Mouse (Mus musculus): ENCODE results near the gene Kdm4a. TPM values are rescaled to one million over a fixed set of nuclear protein-coding genes. Genes with fewer than 3 reads are reported as not detected.

Kdm4a gene
- polyA plus RNA-seq, 1 experiment from 2014 or later: 35.3 TPM

DNA sequence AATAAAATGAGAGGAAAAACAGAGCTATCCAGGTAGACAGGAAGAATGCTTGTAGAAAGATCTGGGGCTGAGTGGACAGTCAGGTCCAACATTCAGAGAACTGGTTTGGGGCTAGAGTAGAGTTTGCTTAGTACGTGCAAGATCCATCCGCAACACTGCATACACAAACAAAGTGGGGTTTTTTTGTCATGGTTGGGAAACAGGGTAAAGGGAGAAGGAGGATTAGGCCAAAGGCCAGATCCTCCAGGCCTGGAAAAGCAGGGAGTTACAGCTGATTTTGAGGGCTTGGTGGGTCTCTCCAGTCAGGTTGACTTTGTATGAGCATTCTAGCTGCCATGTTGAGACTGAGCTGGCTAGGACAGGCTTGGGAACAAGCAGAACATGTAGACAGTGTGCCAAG lies 26.1 kb upstream of the Kdm4a start:
- 63% methylated on average over 2 of the region's 2 CpGs for WGBS
- no peak overlapping the region for H3K4me3 ChIP-seq (replicated peaks)
- H3K36me3 ChIP-seq: peaks cover 32% of the 10 kb centered on the region
- no peak for ATAC-seq (ENCODE audit: insufficient number of reproducible peaks, low FRiP score, low TSS enrichment, low read depth)
- H3K4me2 ChIP-seq (replicated peaks): no peak overlapping the region
- H3K9ac ChIP-seq: no peak overlapping the region
- H3K27ac ChIP-seq (replicated peaks): peak overlapping the region; percentile 56
- peaks cover 13% of the 10 kb centered on the region for H3K4me1 ChIP-seq
- no peaks in the 10 kb centered on the region for H3K27me3 ChIP-seq
- no peaks in the 10 kb centered on the region for H3K9me3 ChIP-seq (replicated peaks)

DNA sequence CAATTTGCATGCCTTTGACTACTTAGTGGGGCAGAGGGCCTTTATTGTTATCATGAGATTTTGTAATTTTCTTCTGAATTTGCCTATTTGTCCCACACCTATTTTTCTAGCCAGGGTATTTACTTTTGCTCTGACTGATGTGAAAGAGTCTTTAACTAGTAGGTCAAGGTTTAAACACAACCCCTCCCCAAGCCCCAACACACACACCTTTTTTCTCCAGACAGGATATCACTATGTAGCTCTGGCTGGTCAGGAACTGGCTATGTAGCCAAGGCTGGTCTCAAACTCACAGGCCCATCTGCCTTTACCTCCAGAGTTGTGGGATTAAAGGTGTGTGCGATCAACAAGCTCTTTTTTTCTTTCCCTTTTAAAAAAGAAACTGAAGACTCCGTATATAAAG lies 19.2 kb upstream of the Kdm4a start:
- H3K9me3 ChIP-seq (replicated peaks): no peaks in the 10 kb centered on the region
- WGBS: 89% methylated on average over 2 of the region's 2 CpGs

DNA sequence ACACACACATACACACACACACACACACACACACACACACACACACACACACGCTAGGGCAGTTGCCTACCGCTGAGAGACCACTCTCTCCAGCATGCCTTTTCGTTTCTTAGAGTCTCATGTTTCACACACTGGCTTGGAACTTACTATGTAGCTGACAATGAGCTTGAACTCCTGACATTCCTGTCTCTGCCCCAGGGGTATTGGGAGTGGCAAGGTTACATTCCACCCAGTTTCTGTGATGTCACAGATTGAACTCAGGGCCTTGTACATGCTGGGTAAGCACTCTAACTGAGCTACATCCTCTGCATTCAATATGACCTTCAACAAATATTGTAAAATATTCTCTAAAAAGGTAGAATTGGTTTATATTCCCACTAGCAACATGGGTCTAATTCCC lies 18.8 kb upstream of the Kdm4a start:
- no peaks in the 10 kb centered on the region for H3K36me3 ChIP-seq
- no peak overlapping the region for H3K4me3 ChIP-seq (replicated peaks)
- no peak overlapping the region for H3K9ac ChIP-seq
- H3K4me2 ChIP-seq (replicated peaks): no peak overlapping the region
- no peak overlapping the region for H3K27ac ChIP-seq (replicated peaks)
- no peaks in the 10 kb centered on the region for H3K9me3 ChIP-seq (replicated peaks)
- no peak for ATAC-seq (ENCODE audit: insufficient number of reproducible peaks, low FRiP score, low TSS enrichment, low read depth)
- H3K4me1 ChIP-seq: no peaks in the 10 kb centered on the region
- H3K27me3 ChIP-seq: no peaks in the 10 kb centered on the region
- WGBS: 42% methylated on average over 3 of the region's 3 CpGs

More for the DNA sequence above, 19.2 kb upstream of the Kdm4a start:
- H3K27me3 ChIP-seq: no peaks in the 10 kb centered on the region
- H3K4me3 ChIP-seq (replicated peaks): no peak overlapping the region
- H3K9ac ChIP-seq: no peak overlapping the region
- no peak for ATAC-seq (ENCODE audit: insufficient number of reproducible peaks, low FRiP score, low TSS enrichment, low read depth)
- H3K36me3 ChIP-seq: no peaks in the 10 kb centered on the region
- no peak overlapping the region for H3K4me2 ChIP-seq (replicated peaks)
- no peak overlapping the region for H3K27ac ChIP-seq (replicated peaks)
- no peaks in the 10 kb centered on the region for H3K4me1 ChIP-seq

DNA sequence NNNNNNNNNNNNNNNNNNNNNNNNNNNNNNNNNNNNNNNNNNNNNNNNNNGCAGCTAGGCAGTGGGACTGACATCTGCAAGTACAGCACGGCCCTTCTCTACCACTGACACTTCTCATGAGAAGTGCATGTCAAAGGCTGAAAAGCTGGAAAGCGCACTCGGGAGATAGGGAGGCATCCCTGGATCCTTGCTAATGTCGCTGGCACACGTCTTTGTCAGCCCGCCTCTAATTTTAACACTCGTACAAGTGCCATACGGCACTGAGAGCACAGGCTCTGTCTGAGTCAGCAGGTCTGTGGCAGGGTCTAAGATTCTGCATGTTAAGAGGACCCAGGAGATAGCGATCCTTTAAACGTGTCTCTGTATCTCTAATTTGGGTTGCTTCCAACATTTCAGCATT lies 16.3 kb upstream of the Kdm4a start:
- Histone ChIP-seq H3K27me3 (no peaks in the 10 kb centered on the region), H3K36me3 (no peaks in the 10 kb centered on the region), H3K4me2 (replicated peaks) (no peak overlapping the region), H3K9ac (no peak overlapping the region), H3K4me1 (no peaks in the 10 kb centered on the region), H3K9me3 (replicated peaks) (no peaks in the 10 kb centered on the region), H3K27ac (replicated peaks) (no peak overlapping the region), H3K4me3 (replicated peaks) (no peak overlapping the region)
- 72% methylated on average over 10 of the region's 10 CpGs for WGBS
- no peak for ATAC-seq (ENCODE audit: insufficient number of reproducible peaks, low FRiP score, low TSS enrichment, low read depth)

DNA sequence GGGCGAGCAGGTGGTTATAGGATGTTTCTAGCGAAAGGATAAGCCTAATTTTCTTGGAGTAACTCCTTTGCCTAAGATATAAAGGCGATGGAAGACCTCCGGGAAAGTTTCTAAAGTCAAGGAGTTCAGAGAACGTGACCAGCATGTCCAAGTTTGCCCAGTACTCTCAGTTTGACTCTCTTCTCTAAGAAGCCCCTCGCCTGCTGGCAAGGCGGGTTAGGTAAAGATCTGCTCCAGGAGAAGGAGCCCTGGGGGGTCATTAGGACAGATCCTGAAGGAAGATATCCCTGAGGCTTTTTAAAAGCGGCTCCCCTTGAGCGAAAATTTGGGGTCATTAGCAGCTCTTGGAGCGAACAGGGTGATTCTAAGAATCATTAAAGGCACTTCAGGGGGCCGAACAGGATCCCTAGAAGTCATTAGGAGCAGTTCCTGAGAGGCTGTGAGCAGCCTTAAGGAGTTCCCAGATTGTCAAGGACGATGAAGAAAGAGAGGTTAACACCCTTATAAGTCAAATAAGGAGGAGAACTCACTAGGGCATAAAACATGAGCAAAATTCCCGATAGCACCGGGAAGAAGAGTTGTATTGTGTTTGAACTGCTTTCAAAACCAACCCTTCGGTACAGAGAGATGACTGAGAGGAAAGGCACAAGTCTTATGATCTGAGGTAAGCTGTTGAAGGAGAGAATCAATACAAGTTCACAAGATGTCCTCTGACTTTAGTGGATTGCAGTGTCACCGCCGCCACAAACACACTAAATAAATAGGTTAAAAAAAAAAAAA lies 648 bp upstream of the Kdm4a start:
- peak overlapping the region; percentile 75 for H3K4me2 ChIP-seq (replicated peaks)
- H3K36me3 ChIP-seq: peaks cover 20% of the 10 kb centered on the region
- H3K27me3 ChIP-seq: no peaks in the 10 kb centered on the region
- H3K4me1 ChIP-seq: peaks cover 12% of the 10 kb centered on the region
- H3K4me3 ChIP-seq (replicated peaks): peak overlapping the region; percentile 73
- ATAC-seq (ENCODE audit: insufficient number of reproducible peaks, low FRiP score, low TSS enrichment, low read depth): no peak
- H3K9ac ChIP-seq: peak overlapping the region; percentile 58
- H3K27ac ChIP-seq (replicated peaks): peak overlapping the region; percentile 95
- H3K9me3 ChIP-seq (replicated peaks): no peaks in the 10 kb centered on the region
- WGBS: 13% methylated on average over 17 of the region's 17 CpGs

DNA sequence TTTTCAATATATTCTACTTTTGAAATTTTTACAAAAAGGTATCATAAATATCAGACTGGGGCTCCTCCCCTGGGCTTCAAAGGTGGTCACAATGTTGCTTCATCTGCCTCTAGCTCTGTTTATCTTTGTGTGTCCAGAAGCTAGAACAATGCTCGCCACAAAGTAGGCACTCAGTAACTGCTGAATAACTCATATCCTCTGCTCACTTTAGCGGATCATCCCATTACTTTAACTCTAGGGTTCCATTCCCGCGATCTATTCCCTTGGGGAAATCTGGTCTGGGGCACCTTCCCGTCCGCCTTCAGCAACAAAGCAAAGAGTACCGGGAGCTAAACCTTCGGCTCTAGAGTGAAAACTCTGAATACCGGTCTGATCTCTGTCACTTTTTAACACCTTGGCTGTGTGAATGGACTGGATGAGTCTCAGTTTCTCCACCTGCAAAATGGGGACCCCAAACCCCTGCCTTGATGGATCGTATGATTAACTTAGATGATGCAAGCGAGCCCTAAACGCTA lies 834 bp downstream of the Kdm4a start:
- Histone ChIP-seq H3K27ac (replicated peaks) (peak overlapping the region; percentile 95), H3K9me3 (replicated peaks) (no peaks in the 10 kb centered on the region), H3K4me1 (peaks cover 12% of the 10 kb centered on the region), H3K9ac (peak overlapping the region; percentile 70), H3K4me2 (replicated peaks) (peak overlapping the region; percentile 75), H3K36me3 (peaks cover 35% of the 10 kb centered on the region), H3K27me3 (no peaks in the 10 kb centered on the region), H3K4me3 (replicated peaks) (peak overlapping the region; percentile 73)
- WGBS: 1% methylated on average over 12 of the region's 12 CpGs
- ATAC-seq (ENCODE audit: insufficient number of reproducible peaks, low FRiP score, low TSS enrichment, low read depth): no peak

DNA sequence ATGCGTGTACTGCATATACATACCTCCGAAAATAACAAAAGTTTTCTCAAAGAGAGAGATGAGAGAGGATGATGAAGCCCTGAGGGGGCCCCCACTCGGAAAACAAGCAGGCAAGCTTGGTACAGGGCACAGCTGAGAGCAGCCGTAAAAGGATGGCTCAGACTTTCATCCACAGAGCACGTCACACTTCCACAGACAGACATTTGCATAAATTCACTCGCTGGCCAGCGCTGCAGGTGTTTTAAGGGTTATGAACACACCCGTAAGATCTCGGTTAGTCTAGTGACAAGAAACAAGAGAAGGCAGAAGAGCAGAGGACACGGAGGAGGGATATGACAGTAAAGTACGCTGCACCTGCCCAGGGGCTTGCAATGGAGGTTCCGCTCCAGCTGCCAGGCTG lies 7.4 kb downstream of the Kdm4a start:
- no peak overlapping the region for H3K4me2 ChIP-seq (replicated peaks)
- 90% methylated on average over 12 of the region's 12 CpGs for whole genome bisulfite sequencing
- H3K36me3 ChIP-seq: peaks cover 97% of the 10 kb centered on the region
- no peaks in the 10 kb centered on the region for H3K4me1 ChIP-seq
- H3K27ac ChIP-seq (replicated peaks): no peak overlapping the region
- H3K4me3 ChIP-seq (replicated peaks): no peak overlapping the region
- no peaks in the 10 kb centered on the region for H3K27me3 ChIP-seq
- no peaks in the 10 kb centered on the region for H3K9me3 ChIP-seq (replicated peaks)
- H3K9ac ChIP-seq: no peak overlapping the region
- ATAC-seq (ENCODE audit: insufficient number of reproducible peaks, low FRiP score, low TSS enrichment, low read depth): no peak

DNA sequence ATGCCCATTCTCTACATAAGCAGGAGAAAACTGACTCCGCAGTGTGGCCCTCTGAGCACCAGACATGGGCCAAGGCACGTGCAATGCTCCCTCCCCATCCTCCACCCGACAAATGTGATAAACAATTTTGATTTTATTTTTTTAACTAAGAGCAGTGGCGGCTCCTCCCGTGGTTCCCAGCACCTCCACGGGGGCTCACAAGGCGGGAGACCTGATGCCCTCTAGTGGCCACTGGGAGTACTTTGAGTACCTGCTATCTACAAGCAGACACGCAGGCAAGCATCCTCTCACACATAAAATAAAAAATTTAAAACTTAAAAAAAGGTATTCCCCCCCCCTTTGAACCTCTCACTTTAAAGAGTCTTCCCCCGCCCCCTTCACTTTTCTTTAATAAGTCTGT lies 8.8 kb downstream of the Kdm4a start:
- Histone ChIP-seq H3K4me3 (replicated peaks) (no peak overlapping the region), H3K4me2 (replicated peaks) (no peak overlapping the region), H3K4me1 (no peaks in the 10 kb centered on the region), H3K27me3 (no peaks in the 10 kb centered on the region), H3K36me3 (peaks cover 97% of the 10 kb centered on the region), H3K9me3 (replicated peaks) (no peaks in the 10 kb centered on the region), H3K27ac (replicated peaks) (no peak overlapping the region), H3K9ac (no peak overlapping the region)
- 83% methylated on average over 9 of the region's 9 CpGs for WGBS
- ATAC-seq (ENCODE audit: insufficient number of reproducible peaks, low FRiP score, low TSS enrichment, low read depth): no peak

DNA sequence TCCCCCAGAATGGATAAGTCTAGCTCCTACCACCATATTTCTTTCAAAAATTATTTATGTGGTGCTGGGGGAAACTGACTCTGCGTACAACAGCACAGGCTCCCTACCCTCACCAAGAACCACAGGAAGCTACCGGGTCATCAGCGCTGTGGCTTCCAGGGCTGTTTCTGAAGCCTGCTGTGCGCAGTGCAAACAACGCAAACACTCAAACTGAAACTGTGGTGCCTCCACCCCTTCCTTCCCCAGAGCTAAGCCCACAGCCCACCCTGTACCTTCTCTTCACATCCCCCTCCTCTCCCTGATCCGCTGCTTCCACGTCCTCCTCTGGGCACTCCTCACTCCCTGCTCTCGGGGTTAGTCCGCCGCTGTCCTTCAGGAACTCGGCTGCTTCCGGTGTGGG lies 17.7 kb downstream of the Kdm4a start:
- Histone ChIP-seq H3K27ac (replicated peaks) (no peak overlapping the region), H3K36me3 (peaks cover 93% of the 10 kb centered on the region), H3K9me3 (replicated peaks) (no peaks in the 10 kb centered on the region), H3K4me1 (no peaks in the 10 kb centered on the region), H3K27me3 (no peaks in the 10 kb centered on the region), H3K4me2 (replicated peaks) (no peak overlapping the region), H3K9ac (no peak overlapping the region), H3K4me3 (replicated peaks) (no peak overlapping the region)
- no peak for ATAC-seq (ENCODE audit: insufficient number of reproducible peaks, low FRiP score, low TSS enrichment, low read depth)
- 93% methylated on average over 12 of the region's 12 CpGs for WGBS

DNA sequence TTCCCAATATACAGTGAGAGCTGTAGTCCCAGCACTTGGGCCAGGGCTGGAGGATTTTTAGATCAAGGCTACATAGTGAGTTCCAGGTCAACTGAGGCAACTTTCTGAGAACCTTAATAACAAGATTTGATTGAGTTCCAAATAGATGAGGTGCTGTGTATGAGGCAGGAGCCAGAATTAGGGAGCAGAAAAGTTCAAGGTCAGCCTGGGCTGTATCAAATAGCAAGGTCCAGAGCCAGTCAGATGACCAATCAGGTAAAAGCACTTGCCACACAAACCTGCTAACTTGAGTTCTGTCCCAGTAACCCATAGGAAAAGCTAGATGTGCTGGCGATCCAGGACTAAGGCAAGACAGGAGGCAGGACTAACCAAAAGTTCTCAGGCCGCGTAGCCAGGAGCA lies 22.2 kb downstream of the Kdm4a start:
- H3K27me3 ChIP-seq: no peaks in the 10 kb centered on the region
- no peak overlapping the region for H3K27ac ChIP-seq (replicated peaks)
- no peak overlapping the region for H3K9ac ChIP-seq
- peaks cover 95% of the 10 kb centered on the region for H3K36me3 ChIP-seq
- no peaks in the 10 kb centered on the region for H3K9me3 ChIP-seq (replicated peaks)
- H3K4me2 ChIP-seq (replicated peaks): no peak overlapping the region
- H3K4me1 ChIP-seq: no peaks in the 10 kb centered on the region
- WGBS: 93% methylated on average over 3 of the region's 3 CpGs
- ATAC-seq (ENCODE audit: insufficient number of reproducible peaks, low FRiP score, low TSS enrichment, low read depth): no peak
- no peak overlapping the region for H3K4me3 ChIP-seq (replicated peaks)

DNA sequence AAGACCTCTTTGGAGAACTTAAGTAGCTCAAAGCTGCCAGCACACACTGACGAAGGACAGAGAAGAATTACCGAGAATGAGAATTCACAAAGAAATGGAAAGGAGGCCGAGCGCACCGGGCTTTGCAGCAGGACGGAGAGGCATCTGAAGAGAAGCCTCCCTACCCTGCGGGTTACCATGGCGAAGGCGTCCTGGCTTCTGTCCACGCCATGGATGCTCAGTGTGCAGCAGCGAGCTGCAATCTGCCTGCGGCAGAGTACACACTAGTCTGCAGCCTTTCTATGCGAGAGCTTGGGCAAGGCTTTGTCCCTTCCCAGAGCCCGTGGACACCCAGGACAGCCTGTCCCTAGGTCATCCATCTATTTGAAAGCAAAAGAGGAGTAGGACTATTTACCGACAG lies 23.3 kb downstream of the Kdm4a start:
- Histone ChIP-seq H3K9ac (no peak overlapping the region), H3K27ac (replicated peaks) (no peak overlapping the region), H3K36me3 (peaks cover 95% of the 10 kb centered on the region), H3K27me3 (no peaks in the 10 kb centered on the region), H3K9me3 (replicated peaks) (no peaks in the 10 kb centered on the region), H3K4me2 (replicated peaks) (no peak overlapping the region), H3K4me3 (replicated peaks) (no peak overlapping the region), H3K4me1 (no peaks in the 10 kb centered on the region)
- 89% methylated on average over 15 of the region's 15 CpGs for WGBS
- no peak for ATAC-seq (ENCODE audit: insufficient number of reproducible peaks, low FRiP score, low TSS enrichment, low read depth)

DNA sequence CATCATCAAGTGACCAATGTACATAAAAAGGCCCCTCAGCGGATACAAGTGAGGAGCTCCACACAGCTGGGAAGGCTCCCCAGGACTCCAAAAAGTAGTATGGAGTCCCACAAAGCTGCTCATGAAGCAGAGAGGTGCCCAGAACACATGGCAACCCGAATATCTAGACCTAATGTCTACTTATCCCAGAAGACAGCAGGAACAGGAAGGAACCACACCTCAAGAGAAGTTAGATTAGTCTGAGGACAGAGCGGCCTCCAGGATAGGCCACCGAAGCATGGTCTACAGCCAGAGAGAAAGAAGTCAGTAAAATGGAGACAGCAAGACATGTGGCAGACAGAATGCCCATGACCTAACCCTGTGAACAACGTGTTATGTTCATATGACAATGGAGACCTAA lies 25.0 kb downstream of the Kdm4a start:
- H3K9ac ChIP-seq: no peak overlapping the region
- H3K9me3 ChIP-seq (replicated peaks): no peaks in the 10 kb centered on the region
- no peak overlapping the region for H3K4me3 ChIP-seq (replicated peaks)
- no peak for ATAC-seq (ENCODE audit: insufficient number of reproducible peaks, low FRiP score, low TSS enrichment, low read depth)
- no peaks in the 10 kb centered on the region for H3K27me3 ChIP-seq
- H3K4me2 ChIP-seq (replicated peaks): no peak overlapping the region
- H3K27ac ChIP-seq (replicated peaks): no peak overlapping the region
- H3K36me3 ChIP-seq: peaks cover 95% of the 10 kb centered on the region
- WGBS: 89% methylated on average over 5 of the region's 5 CpGs
- H3K4me1 ChIP-seq: no peaks in the 10 kb centered on the region
